Mouse (Mus musculus) testis, adult 2 months (tissue): ENCODE results near the gene Syncrip. TPM values are rescaled to one million over a fixed set of nuclear protein-coding genes. Genes with fewer than 3 reads are reported as not detected.

Source experiments
- H3K27ac ChIP-seq: fragments of 200-500 bp; 2 replicates; pipeline ENCODE4 v1.5.1; 2012; ENCODE audit warnings: low read depth, low read length; ENCODE audit not compliant: control insufficient read depth, insufficient read depth
- H3K27me3 ChIP-seq: fragments of 200-500 bp; 2 replicates; pipeline ENCODE4 v1.6.1; 2012; ENCODE audit warnings: mild to moderate bottlenecking, low read length, moderate library complexity; ENCODE audit not compliant: control insufficient read depth, insufficient read depth
- H3K36me3 ChIP-seq: fragments of 200-500 bp; 2 replicates; pipeline ENCODE4 v1.6.1; 2012; ENCODE audit warnings: mild to moderate bottlenecking, low read length; ENCODE audit not compliant: control insufficient read depth, insufficient read depth
- H3K4me1 ChIP-seq: fragments of 200-500 bp; 2 replicates; pipeline ENCODE4 v1.6.1; 2012; ENCODE audit warnings: low read length; ENCODE audit not compliant: control insufficient read depth, insufficient read depth
- H3K4me3 ChIP-seq: fragments of 200-500 bp; 2 replicates; pipeline ENCODE4 v1.5.1; 2012; ENCODE audit warnings: low read depth, mild to moderate bottlenecking, low read length, moderate library complexity, mixed read lengths; ENCODE audit not compliant: control insufficient read depth
- CTCF ChIP-seq: fragments of 200-500 bp; IDR thresholded peaks from 2 replicates; pipeline ENCODE4 v1.5.1; 2012; ENCODE audit warnings: low read depth, mild to moderate bottlenecking, inconsistent platforms, low read length, moderate library complexity; ENCODE audit not compliant: control insufficient read depth, insufficient read depth, insufficient replicate concordance
- POLR2A ChIP-seq: fragments of 200-500 bp; IDR thresholded peaks from 2 replicates; pipeline ENCODE4 v1.6.1; 2012; ENCODE audit warnings: low read depth, mild to moderate bottlenecking, inconsistent platforms, low read length, moderate library complexity; ENCODE audit not compliant: control insufficient read depth
- polyA plus RNA-seq: library from polyadenylated mRNA; depleted of rRNA; stranded (reverse); fragments of >200 nt; gene quantifications from 2 replicates; pipeline ENCODE4 v1.2.3, GENCODE M21; 2012

Syncrip gene
- polyA plus RNA-seq, 1 experiment, result 7.7 TPM

GRCm38 (mm10) chr9:88438555-88439237 lies 43.7 kb downstream of the Syncrip start, which contains the start of gene Snx14:
Gene Snx14, minus strand, starts transcription at chr9:88438958.
- TF ChIP-seq POLR2A, result peak; percentile 81
- TF ChIP-seq CTCF, result no peak
- Histone ChIP-seq H3K27me3 (no peaks in the 10 kb centered on the region), H3K4me3 (peak within 1 kb of the TSS; percentile 88), H3K36me3 (no peaks in the 10 kb centered on the region; the same call in 1 of the 2 replicates), H3K27ac (peak within 1 kb of the TSS; percentile 93), H3K4me1 (peaks cover 2% of the 10 kb centered on the region)

GRCm38 (mm10) chr9:88438237-88438554 lies 44.2 kb downstream of the Syncrip start:
- peak overlapping the region; percentile 93 for H3K27ac ChIP-seq
- TF ChIP-seq CTCF (no peak), POLR2A (no peak)

GRCm38 (mm10) chr9:88437342-88438236 lies 44.8 kb downstream of the Syncrip start:
- Histone ChIP-seq H3K27ac (no peak overlapping the region), H3K36me3 (no peaks in the 10 kb centered on the region; the same call in 1 of the 2 replicates), H3K4me3 (peak overlapping the region; percentile 88), H3K4me1 (peaks cover 2% of the 10 kb centered on the region), H3K27me3 (no peaks in the 10 kb centered on the region)
- TF ChIP-seq POLR2A, result no peak
- TF ChIP-seq CTCF, result no peak

More at GRCm38 (mm10) chr9:88438237-88438554, 44.2 kb downstream of the Syncrip start:
- Histone ChIP-seq H3K27me3 (no peaks in the 10 kb centered on the region), H3K36me3 (no peaks in the 10 kb centered on the region; the same call in 1 of the 2 replicates), H3K4me1 (peaks cover 2% of the 10 kb centered on the region), H3K4me3 (peak overlapping the region; percentile 88)

DNA sequence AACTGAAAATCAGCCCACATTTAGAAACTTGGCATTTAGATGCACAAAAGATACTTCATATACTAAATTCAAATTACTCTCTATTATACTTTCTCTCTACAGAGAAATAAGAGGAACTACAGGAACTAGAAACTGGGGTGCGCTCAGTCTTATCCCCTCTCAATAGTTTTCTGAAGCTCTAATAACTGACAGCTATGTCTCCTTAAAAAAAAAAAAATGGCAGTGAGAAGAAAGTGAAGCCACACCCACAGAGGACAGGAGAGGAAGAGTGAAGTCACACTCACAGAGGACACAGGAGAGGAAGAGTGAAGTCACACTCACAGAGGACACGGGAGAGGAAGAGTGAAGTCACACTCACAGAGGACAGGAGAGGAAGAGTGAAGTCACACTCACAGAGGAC lies 58.0 kb downstream of the Syncrip start:
- TF ChIP-seq CTCF, result no peak
- TF ChIP-seq POLR2A, result no peak
- H3K27me3 ChIP-seq, result no peaks in the 10 kb centered on the region
- no peak overlapping the region for H3K4me3 ChIP-seq
- H3K27ac ChIP-seq, result no peak overlapping the region
- H3K36me3 ChIP-seq, result peaks cover 3% of the 10 kb centered on the region
- no peaks in the 10 kb centered on the region for H3K4me1 ChIP-seq

GRCm38 (mm10) chr9:88422428-88422827 lies 59.9 kb downstream of the Syncrip start:
- TF ChIP-seq CTCF (no peak; the same call in 1 of the 2 replicates), POLR2A (no peak)
- Histone ChIP-seq H3K27ac (no peak overlapping the region), H3K27me3 (no peaks in the 10 kb centered on the region), H3K4me1 (no peaks in the 10 kb centered on the region), H3K36me3 (peaks cover 3% of the 10 kb centered on the region), H3K4me3 (no peak overlapping the region)

- no peak overlapping the region for H3K27ac ChIP-seq
- TF ChIP-seq CTCF (no peak), POLR2A (no peak)
Observed at GRCm38 (mm10) chr9:88416752-88417151, 65.6 kb downstream of the Syncrip start.

DNA sequence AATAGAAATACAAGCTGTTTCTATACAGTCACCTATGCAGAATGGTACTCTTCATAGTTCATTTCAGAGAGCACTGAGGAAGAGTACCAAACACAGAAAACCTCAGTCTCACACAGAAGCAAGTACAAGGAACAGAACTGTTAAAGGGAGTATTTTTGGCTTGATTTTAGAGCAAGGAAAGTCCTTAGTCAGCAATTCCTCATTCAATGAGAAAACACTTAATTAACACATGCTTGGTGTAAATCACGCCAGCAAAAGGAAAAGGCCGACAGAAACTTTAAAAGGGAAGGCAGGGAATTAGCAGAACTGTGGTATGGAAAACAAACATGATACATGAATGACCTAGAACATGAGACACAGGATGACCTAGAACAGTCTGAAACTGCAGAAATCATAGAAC lies 72.4 kb downstream of the Syncrip start:
- Histone ChIP-seq H3K27ac (no peak overlapping the region), H3K4me1 (no peaks in the 10 kb centered on the region), H3K27me3 (no peaks in the 10 kb centered on the region), H3K4me3 (no peak overlapping the region), H3K36me3 (no peaks in the 10 kb centered on the region)
- TF ChIP-seq CTCF (no peak), POLR2A (no peak)

More at GRCm38 (mm10) chr9:88416752-88417151, 65.6 kb downstream of the Syncrip start:
- peaks cover 1% of the 10 kb centered on the region for H3K36me3 ChIP-seq
- H3K27me3 ChIP-seq, result no peaks in the 10 kb centered on the region
- H3K4me1 ChIP-seq, result no peaks in the 10 kb centered on the region
- H3K4me3 ChIP-seq, result no peak overlapping the region
